Mouse (Mus musculus): Measurements from ENCODE around the gene Ldlrap1. TPM values are rescaled to one million over a fixed set of nuclear protein-coding genes. Genes with fewer than 3 reads are reported as not detected.

Ldlrap1 gene
- polyA plus RNA-seq, 2 experiments from 2014 or later = 26.1 to 42.4 TPM

- ATAC-seq = peak; percentile 5
These were observed 17.0 kb downstream of the Ldlrap1 start for GRCm38 (mm10) chr4:134750825-134751224.

- peak; percentile 84 for ATAC-seq
These were observed 17.6 kb downstream of the Ldlrap1 start for GRCm38 (mm10) chr4:134750263-134750662.

- peak; percentile 6 for ATAC-seq
These were observed 18.4 kb downstream of the Ldlrap1 start for GRCm38 (mm10) chr4:134749301-134750030.

- ATAC-seq = no peak
These were observed 21.7 kb downstream of the Ldlrap1 start for GRCm38 (mm10) chr4:134745900-134746661.

GRCm38 (mm10) chr4:134743881-134744633, 23.8 kb downstream of the Ldlrap1 start:
- no peak for ATAC-seq

- ATAC-seq = no peak
These were observed 25.9 kb downstream of the Ldlrap1 start for GRCm38 (mm10) chr4:134741949-134742348.

GRCm38 (mm10) chr4:134740186-134740585, 27.6 kb downstream of the Ldlrap1 start:
- ATAC-seq = no peak

GRCm38 (mm10) chr4:134739530-134739929, 28.3 kb downstream of the Ldlrap1 start:
- ATAC-seq = no peak

GRCm38 (mm10) chr4:134737365-134737910, 30.4 kb downstream of the Ldlrap1 start:
- ATAC-seq = no peak

GRCm38 (mm10) chr4:134736147-134736546, 31.7 kb downstream of the Ldlrap1 start:
- no peak for ATAC-seq

- ATAC-seq = peak; percentile 79
These were observed 33.2 kb downstream of the Ldlrap1 start for GRCm38 (mm10) chr4:134734629-134735081.

- peak; percentile 50 for ATAC-seq
These were observed 33.7 kb downstream of the Ldlrap1 start for GRCm38 (mm10) chr4:134734038-134734628.

- ATAC-seq = no peak
These were observed 34.5 kb downstream of the Ldlrap1 start for GRCm38 (mm10) chr4:134733371-134733770.

- no peak for ATAC-seq
These were observed 37.7 kb downstream of the Ldlrap1 start for GRCm38 (mm10) chr4:134730106-134730505.

GRCm38 (mm10) chr4:134725735-134726345, 42.0 kb downstream of the Ldlrap1 start:
- no peak for ATAC-seq

GRCm38 (mm10) chr4:134724974-134725373, 42.9 kb downstream of the Ldlrap1 start:
- ATAC-seq = no peak

- no peak for ATAC-seq
These were observed 44.6 kb downstream of the Ldlrap1 start for GRCm38 (mm10) chr4:134723251-134723650.

GRCm38 (mm10) chr4:134721076-134721475, 46.7 kb downstream of the Ldlrap1 start:
- ATAC-seq = no peak

- ATAC-seq = no peak
These were observed 47.5 kb downstream of the Ldlrap1 start for GRCm38 (mm10) chr4:134720371-134720770.

GRCm38 (mm10) chr4:134719489-134719888, 48.3 kb downstream of the Ldlrap1 start:
- ATAC-seq = no peak

GRCm38 (mm10) chr4:134713937-134714336, 53.9 kb downstream of the Ldlrap1 start:
- ATAC-seq = peak; percentile 95

- no peak for ATAC-seq
These were observed 62.5 kb downstream of the Ldlrap1 start for GRCm38 (mm10) chr4:134705311-134705710.

Measured in CD4-positive, CD25-positive, alpha-beta regulatory T cell, adult 4 months (primary cell).